Mouse (Mus musculus): ENCODE data around the gene Fabp3. TPM values are rescaled to one million over a fixed set of nuclear protein-coding genes. Genes with fewer than 3 reads are reported as not detected.

The Fabp3 gene
- polyA plus RNA-seq, 1 experiment from 2014 or later, result 170 TPM

DNA sequence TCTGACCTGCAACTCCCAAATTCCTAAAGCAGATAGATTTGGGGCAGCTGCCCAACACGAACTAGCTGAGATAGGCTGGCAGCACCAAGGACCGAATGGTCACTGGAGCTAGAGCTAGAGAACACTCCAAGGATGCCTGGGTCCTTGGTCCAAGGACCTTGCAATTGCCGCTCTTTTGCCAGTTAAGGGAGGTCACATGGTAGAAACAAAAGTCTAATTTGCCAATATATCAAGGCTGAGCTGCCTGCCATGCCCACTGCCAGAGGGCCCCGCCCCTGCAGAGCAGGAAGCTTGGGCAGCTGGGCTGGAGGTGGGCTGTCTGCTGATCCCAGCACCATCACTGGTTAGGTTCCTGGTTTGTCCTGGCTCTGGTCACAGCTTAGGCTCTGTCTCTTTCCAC is 5.2 kb downstream of the Fabp3 start:
- peaks cover 51% of the 10 kb centered on the region for H3K36me3 ChIP-seq (ENCODE audit: control insufficient read depth, insufficient read depth, low read length)
- WGBS, result 90% methylated on average over 4 of the region's 4 CpGs

DNA sequence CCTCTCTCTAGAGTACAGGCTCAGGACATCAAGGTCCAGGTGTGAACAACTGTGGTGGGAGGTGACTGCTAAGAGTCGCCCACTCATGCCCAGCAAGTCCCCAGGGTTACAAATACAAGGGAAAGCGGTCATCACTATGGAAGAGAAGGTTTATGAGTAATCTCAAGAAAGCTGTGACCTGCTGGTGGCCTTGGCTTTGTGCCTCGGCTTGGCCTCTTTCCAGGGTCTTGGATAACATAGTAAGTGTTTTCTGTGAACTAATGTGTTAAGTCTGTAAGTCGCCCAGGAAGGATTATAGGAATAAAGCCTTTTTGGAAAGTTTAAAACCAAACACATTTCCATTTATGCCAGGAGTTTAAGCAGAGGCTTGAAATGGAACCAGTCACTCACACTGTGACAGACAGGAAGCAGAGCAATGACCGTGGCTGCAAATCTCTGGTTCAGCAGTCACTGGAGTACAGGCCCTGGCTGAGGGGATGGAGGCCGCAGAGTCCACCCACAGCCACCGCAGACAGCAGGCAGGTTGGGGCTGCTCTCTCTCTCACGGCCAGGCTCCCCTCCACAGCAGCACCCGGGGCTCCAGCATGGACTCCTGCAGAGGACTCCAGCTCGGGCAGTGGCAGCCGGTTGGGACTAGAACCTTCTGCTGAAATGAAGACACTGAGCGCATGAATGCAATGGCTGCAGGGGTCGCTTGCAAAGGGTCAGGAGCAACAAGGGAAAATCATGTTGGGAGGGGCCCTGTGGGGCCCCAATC is 7.6 kb downstream of the Fabp3 start:
- DNase-seq (no peak), ATAC-seq (ENCODE audit: low FRiP score, low TSS enrichment) (no peak)
- Histone ChIP-seq H3K9me3 (ENCODE audit: control insufficient read depth, low read length) (no peaks in the 10 kb centered on the region), H3K4me3 (replicated peaks; ENCODE audit: low read depth, low read length) (no peak overlapping the region), H3K36me3 (ENCODE audit: control insufficient read depth, insufficient read depth, low read length) (peaks cover 62% of the 10 kb centered on the region), H3K4me1 (ENCODE audit: control insufficient read depth, insufficient read depth, low read length) (no peaks in the 10 kb centered on the region), H3K27ac (replicated peaks; ENCODE audit: low read depth, low read length) (no peak overlapping the region), H3K9ac (replicated peaks; ENCODE audit: low read length) (no peak overlapping the region), H3K27me3 (ENCODE audit: control insufficient read depth, insufficient read depth, low read length) (no peaks in the 10 kb centered on the region), H3K4me2 (ENCODE audit: low read length) (no peak overlapping the region)
- 75% methylated on average over 13 of the region's 13 CpGs for WGBS

More for the DNA sequence above, 5.2 kb downstream of the Fabp3 start:
- Histone ChIP-seq H3K27ac (replicated peaks; ENCODE audit: low read depth, low read length) (no peak overlapping the region), H3K4me3 (replicated peaks; ENCODE audit: low read depth, low read length) (no peak overlapping the region), H3K9me3 (ENCODE audit: control insufficient read depth, low read length) (no peaks in the 10 kb centered on the region), H3K4me2 (ENCODE audit: low read length) (no peak overlapping the region), H3K4me1 (ENCODE audit: control insufficient read depth, insufficient read depth, low read length) (peaks cover 6% of the 10 kb centered on the region; the same call in 1 of the 2 replicates), H3K9ac (replicated peaks; ENCODE audit: low read length) (no peak overlapping the region), H3K27me3 (ENCODE audit: control insufficient read depth, insufficient read depth, low read length) (peaks cover 11% of the 10 kb centered on the region; the same call in 1 of the 2 replicates)
- ATAC-seq (ENCODE audit: low FRiP score, low TSS enrichment) (no peak), DNase-seq (no peak)

DNA sequence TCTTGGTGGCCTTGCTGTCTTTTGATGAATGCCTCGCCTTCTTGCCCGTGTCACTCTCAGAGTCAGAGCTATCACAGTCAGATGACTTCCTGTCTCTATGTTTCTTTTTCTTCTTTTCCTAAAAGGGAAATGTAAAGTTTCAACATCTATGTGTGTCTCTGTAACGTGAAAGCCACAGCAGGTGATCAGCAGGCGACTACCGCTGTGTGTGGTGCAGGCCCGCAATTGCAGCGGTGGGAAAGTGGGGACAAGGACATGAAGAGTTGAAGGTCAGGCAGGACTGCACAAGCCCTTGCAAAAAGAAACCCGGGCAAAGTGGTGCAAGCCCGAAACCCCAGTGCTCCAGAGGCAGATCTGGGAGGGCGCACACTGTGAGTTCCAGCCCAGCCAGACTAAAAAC is 8.3 kb downstream of the Fabp3 start:
- WGBS, result 77% methylated on average over 10 of the region's 10 CpGs
- Histone ChIP-seq H3K4me1 (ENCODE audit: control insufficient read depth, insufficient read depth, low read length) (no peaks in the 10 kb centered on the region), H3K9ac (replicated peaks; ENCODE audit: low read length) (no peak overlapping the region), H3K27me3 (ENCODE audit: control insufficient read depth, insufficient read depth, low read length) (no peaks in the 10 kb centered on the region), H3K9me3 (ENCODE audit: control insufficient read depth, low read length) (no peaks in the 10 kb centered on the region), H3K27ac (replicated peaks; ENCODE audit: low read depth, low read length) (no peak overlapping the region), H3K4me3 (replicated peaks; ENCODE audit: low read depth, low read length) (no peak overlapping the region), H3K4me2 (ENCODE audit: low read length) (no peak overlapping the region), H3K36me3 (ENCODE audit: control insufficient read depth, insufficient read depth, low read length) (peaks cover 65% of the 10 kb centered on the region)
- ATAC-seq (ENCODE audit: low FRiP score, low TSS enrichment), result no peak
- DNase-seq, result no peak

DNA sequence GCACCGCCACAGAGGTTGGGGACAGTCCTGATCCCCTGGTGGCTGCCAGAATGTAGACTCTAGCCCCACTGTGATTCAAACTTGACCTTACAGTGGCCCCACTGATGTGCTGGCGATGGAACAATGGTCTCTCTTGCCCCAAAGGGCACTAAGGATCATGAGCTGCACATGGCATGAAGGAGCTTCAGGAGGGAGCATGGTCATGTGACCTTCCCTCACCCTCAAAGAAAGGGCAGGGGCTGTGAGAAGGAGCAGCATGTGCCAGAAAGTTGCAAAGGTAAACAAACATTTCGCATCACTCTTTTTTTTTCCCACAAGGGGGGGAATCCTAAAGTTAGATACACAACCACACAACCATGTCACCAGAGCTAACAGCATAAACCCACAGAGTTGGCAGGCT is 9.7 kb downstream of the Fabp3 start:
- no peak for ATAC-seq (ENCODE audit: low FRiP score, low TSS enrichment)
- WGBS, result 67% methylated on average over 3 of the region's 3 CpGs
- Histone ChIP-seq H3K4me3 (replicated peaks; ENCODE audit: low read depth, low read length) (no peak overlapping the region), H3K4me1 (ENCODE audit: control insufficient read depth, insufficient read depth, low read length) (no peaks in the 10 kb centered on the region), H3K27me3 (ENCODE audit: control insufficient read depth, insufficient read depth, low read length) (no peaks in the 10 kb centered on the region), H3K4me2 (ENCODE audit: low read length) (no peak overlapping the region), H3K27ac (replicated peaks; ENCODE audit: low read depth, low read length) (no peak overlapping the region), H3K9me3 (ENCODE audit: control insufficient read depth, low read length) (no peaks in the 10 kb centered on the region), H3K36me3 (ENCODE audit: control insufficient read depth, insufficient read depth, low read length) (peaks cover 72% of the 10 kb centered on the region), H3K9ac (replicated peaks; ENCODE audit: low read length) (no peak overlapping the region)
- DNase-seq, result no peak

DNA sequence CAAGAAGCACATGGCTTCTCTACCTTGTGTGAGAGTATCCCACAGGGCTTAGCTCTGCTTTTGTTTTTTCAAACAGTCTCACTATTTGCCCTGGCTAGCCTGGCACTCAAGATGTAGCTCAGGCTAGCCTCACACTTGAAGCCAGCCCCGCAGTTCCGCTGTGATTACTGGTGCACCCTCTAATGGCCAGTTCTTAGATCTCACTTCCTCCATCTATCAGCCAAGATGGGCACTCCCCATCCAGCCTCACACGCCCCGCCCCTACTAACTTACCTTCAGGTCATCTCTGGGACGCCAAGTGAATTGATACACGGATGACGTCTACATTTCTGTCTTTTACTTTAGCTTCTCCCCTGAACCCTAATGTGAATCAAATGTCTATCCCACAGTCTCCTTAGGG is 11.2 kb downstream of the Fabp3 start:
- WGBS, result 87% methylated on average over 7 of the region's 7 CpGs
- Histone ChIP-seq H3K36me3 (ENCODE audit: control insufficient read depth, insufficient read depth, low read length) (peaks cover 72% of the 10 kb centered on the region), H3K27me3 (ENCODE audit: control insufficient read depth, insufficient read depth, low read length) (no peaks in the 10 kb centered on the region), H3K4me2 (ENCODE audit: low read length) (no peak overlapping the region), H3K27ac (replicated peaks; ENCODE audit: low read depth, low read length) (no peak overlapping the region), H3K4me1 (ENCODE audit: control insufficient read depth, insufficient read depth, low read length) (no peaks in the 10 kb centered on the region), H3K4me3 (replicated peaks; ENCODE audit: low read depth, low read length) (no peak overlapping the region), H3K9ac (replicated peaks; ENCODE audit: low read length) (no peak overlapping the region), H3K9me3 (ENCODE audit: control insufficient read depth, low read length) (no peaks in the 10 kb centered on the region)
- DNase-seq (no peak), ATAC-seq (ENCODE audit: low FRiP score, low TSS enrichment) (no peak)

DNA sequence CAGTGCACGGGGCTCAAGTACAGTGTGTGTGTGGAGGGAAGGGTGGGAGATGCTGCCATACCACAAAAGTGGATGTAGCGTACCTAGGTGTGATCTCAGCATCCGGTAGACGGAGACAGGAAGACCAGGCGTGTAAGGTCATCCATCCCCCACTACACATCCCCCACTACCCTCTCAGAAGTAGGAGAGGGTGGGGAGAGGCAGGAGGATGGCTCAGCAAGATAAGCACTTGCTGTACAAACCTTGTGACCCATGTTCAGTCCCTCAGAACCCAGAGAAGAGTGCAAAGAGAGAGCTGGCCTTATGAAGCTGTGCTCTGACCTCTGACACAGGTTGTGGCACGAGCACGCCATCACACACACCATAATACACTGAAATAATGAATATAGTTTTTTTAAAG is 13.2 kb downstream of the Fabp3 start:
- H3K4me2 ChIP-seq (ENCODE audit: low read length), result no peak overlapping the region
- WGBS, result 95% methylated on average over 7 of the region's 7 CpGs
- ATAC-seq (ENCODE audit: low FRiP score, low TSS enrichment), result no peak
- H3K4me3 ChIP-seq (replicated peaks; ENCODE audit: low read depth, low read length), result no peak overlapping the region
- DNase-seq, result no peak
- no peaks in the 10 kb centered on the region for H3K27me3 ChIP-seq (ENCODE audit: control insufficient read depth, insufficient read depth, low read length)
- H3K27ac ChIP-seq (replicated peaks; ENCODE audit: low read depth, low read length), result no peak overlapping the region
- H3K4me1 ChIP-seq (ENCODE audit: control insufficient read depth, insufficient read depth, low read length), result no peaks in the 10 kb centered on the region
- no peaks in the 10 kb centered on the region for H3K9me3 ChIP-seq (ENCODE audit: control insufficient read depth, low read length)
- no peak overlapping the region for H3K9ac ChIP-seq (replicated peaks; ENCODE audit: low read length)
- peaks cover 71% of the 10 kb centered on the region for H3K36me3 ChIP-seq (ENCODE audit: control insufficient read depth, insufficient read depth, low read length)

DNA sequence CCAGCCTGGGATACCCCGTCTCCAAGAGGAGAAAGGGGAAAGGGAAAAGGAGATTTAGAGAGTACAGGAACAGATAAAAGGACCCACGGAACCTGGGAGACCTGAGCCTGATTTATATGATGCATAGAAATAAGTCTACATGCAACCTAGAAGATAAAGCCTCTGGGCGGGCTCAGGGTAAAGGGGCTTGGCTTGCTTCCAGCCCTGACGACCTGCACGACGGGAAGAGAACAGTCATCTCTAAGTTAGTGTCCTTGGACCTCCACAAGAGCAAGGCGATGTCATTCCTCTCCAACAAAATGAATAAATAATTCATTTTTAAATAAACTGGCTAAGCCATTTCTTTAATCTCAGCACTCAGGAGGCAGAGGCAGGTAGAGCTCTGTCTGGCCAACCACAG is 14.2 kb downstream of the Fabp3 start:
- Histone ChIP-seq H3K27me3 (ENCODE audit: control insufficient read depth, insufficient read depth, low read length) (no peaks in the 10 kb centered on the region), H3K27ac (replicated peaks; ENCODE audit: low read depth, low read length) (no peak overlapping the region), H3K36me3 (ENCODE audit: control insufficient read depth, insufficient read depth, low read length) (peaks cover 72% of the 10 kb centered on the region), H3K9me3 (ENCODE audit: control insufficient read depth, low read length) (no peaks in the 10 kb centered on the region), H3K4me2 (ENCODE audit: low read length) (no peak overlapping the region), H3K4me1 (ENCODE audit: control insufficient read depth, insufficient read depth, low read length) (no peaks in the 10 kb centered on the region), H3K9ac (replicated peaks; ENCODE audit: low read length) (no peak overlapping the region), H3K4me3 (replicated peaks; ENCODE audit: low read depth, low read length) (no peak overlapping the region)
- 85% methylated on average over 7 of the region's 7 CpGs for WGBS
- ATAC-seq (ENCODE audit: low FRiP score, low TSS enrichment) (no peak), DNase-seq (no peak)

DNA sequence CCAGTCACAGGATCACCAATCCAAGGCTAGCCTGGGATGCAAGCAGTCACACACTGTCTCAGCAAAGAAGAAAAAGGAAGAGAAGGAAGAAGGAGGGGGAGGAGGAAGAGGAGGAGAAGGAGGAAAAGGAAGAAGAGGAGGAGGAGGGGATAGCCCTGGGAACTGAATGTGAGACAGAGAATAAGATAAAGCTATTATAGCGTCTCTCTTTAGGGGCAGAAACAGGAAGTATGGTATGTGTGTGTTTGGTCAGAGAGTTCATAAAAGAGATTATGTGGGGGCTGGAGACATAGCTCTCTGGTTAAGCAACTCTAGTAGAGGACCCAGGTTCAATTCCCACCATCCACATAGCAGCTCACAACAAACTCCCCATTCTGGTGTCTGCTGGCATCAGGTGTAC is 14.8 kb downstream of the Fabp3 start:
- H3K4me3 ChIP-seq (replicated peaks; ENCODE audit: low read depth, low read length), result no peak overlapping the region
- H3K9ac ChIP-seq (replicated peaks; ENCODE audit: low read length), result no peak overlapping the region
- no peak for ATAC-seq (ENCODE audit: low FRiP score, low TSS enrichment)
- no peak overlapping the region for H3K27ac ChIP-seq (replicated peaks; ENCODE audit: low read depth, low read length)
- no peaks in the 10 kb centered on the region for H3K9me3 ChIP-seq (ENCODE audit: control insufficient read depth, low read length)
- no peak for DNase-seq
- H3K4me1 ChIP-seq (ENCODE audit: control insufficient read depth, insufficient read depth, low read length), result no peaks in the 10 kb centered on the region
- H3K36me3 ChIP-seq (ENCODE audit: control insufficient read depth, insufficient read depth, low read length), result peaks cover 71% of the 10 kb centered on the region
- WGBS, result 90% methylated on average over 1 of the region's 1 CpGs
- H3K27me3 ChIP-seq (ENCODE audit: control insufficient read depth, insufficient read depth, low read length), result no peaks in the 10 kb centered on the region
- no peak overlapping the region for H3K4me2 ChIP-seq (ENCODE audit: low read length)

DNA sequence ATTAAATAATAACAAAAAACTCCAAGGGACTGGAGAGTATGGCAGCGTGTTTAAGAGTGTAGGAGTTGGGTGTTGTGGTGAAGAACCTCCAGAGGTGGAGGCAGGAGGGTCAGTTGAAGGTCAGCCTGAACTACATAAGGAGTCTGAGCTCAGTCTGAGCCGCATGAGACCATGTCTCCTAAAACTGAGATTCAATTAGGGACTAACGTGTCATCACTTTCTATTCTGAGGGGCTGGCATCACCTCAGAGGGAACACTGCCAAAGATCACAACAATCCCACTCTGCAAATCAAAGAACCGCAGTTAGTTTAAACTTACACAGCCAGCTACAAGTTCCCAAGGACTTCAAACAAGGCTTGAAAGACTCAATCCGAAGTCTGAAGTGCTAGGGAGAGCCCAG is 15.2 kb downstream of the Fabp3 start:
- Histone ChIP-seq H3K27me3 (ENCODE audit: control insufficient read depth, insufficient read depth, low read length) (no peaks in the 10 kb centered on the region), H3K4me1 (ENCODE audit: control insufficient read depth, insufficient read depth, low read length) (no peaks in the 10 kb centered on the region), H3K36me3 (ENCODE audit: control insufficient read depth, insufficient read depth, low read length) (peaks cover 72% of the 10 kb centered on the region), H3K9me3 (ENCODE audit: control insufficient read depth, low read length) (no peaks in the 10 kb centered on the region), H3K4me3 (replicated peaks; ENCODE audit: low read depth, low read length) (no peak overlapping the region), H3K4me2 (ENCODE audit: low read length) (no peak overlapping the region), H3K9ac (replicated peaks; ENCODE audit: low read length) (no peak overlapping the region), H3K27ac (replicated peaks; ENCODE audit: low read depth, low read length) (no peak overlapping the region)
- ATAC-seq (ENCODE audit: low FRiP score, low TSS enrichment) (no peak), DNase-seq (no peak)
- 84% methylated on average over 5 of the region's 5 CpGs for WGBS

All from midbrain, embryonic 14.5 days (tissue).